Mouse (Mus musculus) hindbrain, embryonic 14.5 days (tissue): ENCODE measurements around the gene Id2. TPM values are rescaled to one million over a fixed set of nuclear protein-coding genes. Genes with fewer than 3 reads are reported as not detected.

Source experiments
- ATAC-seq: fragments of 200-750 bp; cut with Nextera tagmentation; 2 replicates; pipeline ENCODE4 v1.8.0; 2017; ENCODE audit warnings: moderate number of reproducible peaks, mild to moderate bottlenecking, moderate TSS enrichment, moderate library complexity; ENCODE audit not compliant: low FRiP score
- DNase-seq: peaks from one replicate; pipeline ENCODE4 v3.0.0-alpha.2; 2015; ENCODE audit warnings: low spot score
- H3K27ac ChIP-seq: fragments of 300-500 bp; sonication (generic); 2 replicates; pipeline ENCODE4 v1.5.1; 2014; ENCODE audit warnings: mild to moderate bottlenecking, moderate library complexity
- H3K27me3 ChIP-seq: fragments of 300-500 bp; sonication (generic); 2 replicates; pipeline ENCODE4 v1.6.1; 2014; ENCODE audit warnings: mild to moderate bottlenecking, low read length, mixed read lengths; ENCODE audit not compliant: control insufficient read depth, insufficient read depth
- H3K36me3 ChIP-seq: fragments of 300-500 bp; sonication (generic); replicated peaks from 2 replicates; pipeline ENCODE4 v1.6.1; 2014; ENCODE audit not compliant: control insufficient read depth, insufficient read depth
- H3K4me1 ChIP-seq: fragments of 300-500 bp; sonication (generic); replicated peaks from 2 replicates; pipeline ENCODE4 v1.6.1; 2014; ENCODE audit warnings: antibody characterized with exemption, low read length, mixed read lengths; ENCODE audit not compliant: control insufficient read depth, insufficient read depth
- H3K4me2 ChIP-seq: fragments of 300-500 bp; sonication (generic); replicated peaks from 2 replicates; pipeline ENCODE4 v1.6.1; 2014; ENCODE audit warnings: mild to moderate bottlenecking, moderate library complexity
- H3K4me3 ChIP-seq: fragments of 300-500 bp; sonication (generic); replicated peaks from 2 replicates; pipeline ENCODE4 v1.5.1; 2014; ENCODE audit warnings: mild to moderate bottlenecking, low read length
- H3K9ac ChIP-seq: fragments of 300-500 bp; sonication (generic); 2 replicates; pipeline ENCODE4 v1.6.1; 2014
- H3K9me3 ChIP-seq: fragments of 300-500 bp; sonication (generic); 2 replicates; pipeline ENCODE4 v1.6.1; 2016; ENCODE audit warnings: low read length; ENCODE audit not compliant: control insufficient read depth
- WGBS: fragments of 180-500 bp; shearing (Covaris S2); extraction: QIAGEN DNeasy Blood & Tissue Kit; methylation state at CpG from one replicate; pipeline ENCODE4 v1.1.7; 2014; 5-methylcytosine and 5-hydroxymethylcytosine counted together
- polyA plus RNA-seq: library from polyadenylated mRNA; unstranded; fragments of >200 nt; fragmentation: Nextera tagmentation; extraction: Ambion mirVana; gene quantifications from 2 replicates; pipeline ENCODE4 v1.2.1, GENCODE M21; 2014

The Id2 gene
- polyA plus RNA-seq, 1 experiment from 2014 or later = 314 TPM

DNA sequence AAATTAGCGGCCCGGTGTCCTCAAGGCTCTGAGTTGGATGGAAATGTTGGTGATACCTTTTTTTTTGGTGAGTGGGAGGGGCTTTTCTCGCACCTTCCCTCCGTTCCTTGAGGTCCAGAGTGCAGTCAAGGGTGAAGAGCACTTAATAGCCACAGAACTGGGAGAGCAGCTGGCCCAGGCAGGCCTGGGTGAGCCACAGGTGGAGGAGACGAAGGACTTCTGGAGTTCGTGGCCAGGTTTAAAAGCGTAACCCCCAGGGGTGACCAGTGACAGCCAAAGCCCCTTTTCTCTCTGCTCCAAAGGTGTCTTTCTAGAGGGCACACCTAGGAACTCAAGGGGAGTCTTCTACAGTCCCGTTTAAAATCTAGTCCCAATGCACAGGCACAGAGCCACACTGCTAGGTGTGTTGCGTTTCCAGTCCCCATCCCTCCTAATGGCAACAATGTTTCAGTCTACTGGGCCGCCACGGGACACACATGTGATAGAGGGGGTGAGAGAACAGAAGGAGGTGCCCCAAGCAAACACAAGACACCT is 3.6 kb downstream of the Id2 start:
- Histone ChIP-seq H3K27me3 (no peaks in the 10 kb centered on the region), H3K36me3 (no peaks in the 10 kb centered on the region), H3K4me1 (peaks cover 23% of the 10 kb centered on the region), H3K4me3 (peak overlapping the region; percentile 68), H3K9ac (peak overlapping the region; percentile 41; the same call in 1 of the 2 replicates), H3K9me3 (no peaks in the 10 kb centered on the region), H3K4me2 (peak overlapping the region; percentile 62), H3K27ac (0 out of 2 replicates have a peak overlapping the region, but pooled peaks have one; percentile 2)
- ATAC-seq (no peak), DNase-seq (no peak)
- WGBS = 9% methylated on average over 11 of the region's 11 CpGs

DNA sequence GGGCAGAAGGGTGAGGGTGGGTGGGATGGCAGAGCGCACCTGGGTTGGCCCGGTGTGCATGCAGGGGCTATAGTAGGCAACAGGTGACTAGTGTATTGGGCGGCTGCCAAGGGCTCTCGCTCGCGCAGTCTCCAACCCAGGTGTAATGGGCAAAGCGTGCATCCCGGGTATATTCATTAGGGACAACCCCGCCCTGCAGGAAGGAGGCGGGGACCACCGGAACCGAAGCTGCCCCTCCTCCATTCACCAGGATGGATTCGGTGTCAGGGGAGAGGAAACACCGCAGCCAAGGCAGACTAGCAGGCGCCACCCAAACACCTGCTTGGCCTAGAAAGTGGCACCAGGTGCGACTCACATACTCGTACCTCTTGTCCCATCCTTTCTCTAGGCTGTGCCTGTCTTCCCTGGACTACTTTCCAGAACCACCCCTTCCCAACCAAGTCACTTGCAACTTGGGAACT is 4.2 kb downstream of the Id2 start:
- no peak for DNase-seq
- Histone ChIP-seq H3K9me3 (no peaks in the 10 kb centered on the region), H3K4me1 (peaks cover 18% of the 10 kb centered on the region), H3K27me3 (no peaks in the 10 kb centered on the region), H3K27ac (peak overlapping the region; percentile 2; the same call in 1 of the 2 replicates), H3K9ac (peak overlapping the region; percentile 41; the same call in 1 of the 2 replicates), H3K36me3 (no peaks in the 10 kb centered on the region), H3K4me2 (peak overlapping the region; percentile 62), H3K4me3 (peak overlapping the region; percentile 68)
- 1% methylated on average over 17 of the region's 17 CpGs for WGBS
- ATAC-seq = peak; percentile 15; the same call in 1 of the 2 replicates

DNA sequence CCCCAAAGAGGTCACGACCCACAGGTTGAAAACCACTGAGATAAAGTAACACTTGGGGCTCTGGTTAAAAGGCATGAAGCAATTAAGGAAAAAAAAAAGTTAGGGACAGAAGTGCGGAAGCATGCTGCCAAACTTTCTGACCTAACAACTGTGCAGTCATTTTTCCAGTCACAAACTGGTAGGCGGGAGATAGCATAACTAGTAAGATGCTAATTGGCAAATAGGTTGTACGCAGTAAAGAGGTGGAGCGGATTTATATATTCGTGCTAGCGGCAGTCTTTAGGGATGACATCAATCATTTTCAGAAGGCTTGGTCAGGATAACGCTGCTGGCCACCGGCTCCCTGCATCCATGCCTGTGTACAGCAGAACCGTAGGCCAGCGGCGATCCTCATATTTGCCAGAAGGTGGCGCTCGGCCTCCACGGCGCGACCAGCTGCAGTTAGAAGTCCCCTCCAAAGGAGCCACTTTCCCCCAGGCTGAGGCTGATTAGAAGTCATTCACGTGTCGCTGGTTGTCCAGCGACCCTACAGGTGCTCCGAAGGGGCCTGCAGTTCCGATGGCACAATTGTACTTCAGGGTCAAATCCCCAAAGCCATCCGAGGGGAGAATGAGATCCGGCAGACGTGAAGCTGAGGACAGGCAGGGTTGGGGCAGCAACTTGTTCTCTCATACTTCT is 4.8 kb downstream of the Id2 start:
- Histone ChIP-seq H3K36me3 (no peaks in the 10 kb centered on the region), H3K4me2 (peak overlapping the region; percentile 62), H3K4me1 (peaks cover 12% of the 10 kb centered on the region), H3K27me3 (no peaks in the 10 kb centered on the region), H3K9ac (peak overlapping the region; percentile 41; the same call in 1 of the 2 replicates), H3K27ac (no peak overlapping the region; the same call in 1 of the 2 replicates), H3K4me3 (peak overlapping the region; percentile 68), H3K9me3 (no peaks in the 10 kb centered on the region)
- peak; percentile 67 for ATAC-seq
- peak; percentile 91 for DNase-seq
- 8% methylated on average over 25 of the region's 25 CpGs for WGBS

DNA sequence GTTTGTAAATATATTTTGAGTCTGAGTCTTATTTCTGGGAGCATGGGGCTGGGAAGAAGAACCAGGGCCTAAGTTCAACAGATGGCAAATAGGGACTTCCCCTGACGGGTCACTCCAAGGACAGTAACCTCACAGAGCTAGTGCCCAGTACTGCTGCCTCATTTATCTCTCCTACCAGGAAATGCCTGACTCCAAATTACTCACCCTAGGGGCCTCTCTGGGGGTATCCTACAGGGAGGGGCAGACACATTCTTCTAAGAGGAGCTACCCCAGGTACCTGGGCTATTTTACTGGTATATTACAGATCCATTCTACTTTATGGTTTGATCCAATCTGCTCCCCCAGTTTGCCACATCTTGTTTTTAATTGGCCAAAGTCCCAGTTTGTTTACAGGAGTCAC is 7.5 kb downstream of the Id2 start:
- no peak overlapping the region for H3K9ac ChIP-seq
- no peak overlapping the region for H3K27ac ChIP-seq
- no peak for ATAC-seq
- H3K4me1 ChIP-seq = peaks cover 5% of the 10 kb centered on the region; the same call in 1 of the 2 replicates
- H3K9me3 ChIP-seq = no peaks in the 10 kb centered on the region
- H3K27me3 ChIP-seq = no peaks in the 10 kb centered on the region
- no peak overlapping the region for H3K4me2 ChIP-seq
- H3K36me3 ChIP-seq = no peaks in the 10 kb centered on the region
- 68% methylated on average over 1 of the region's 1 CpGs for whole genome bisulfite sequencing
- no peak for DNase-seq
- no peak overlapping the region for H3K4me3 ChIP-seq

DNA sequence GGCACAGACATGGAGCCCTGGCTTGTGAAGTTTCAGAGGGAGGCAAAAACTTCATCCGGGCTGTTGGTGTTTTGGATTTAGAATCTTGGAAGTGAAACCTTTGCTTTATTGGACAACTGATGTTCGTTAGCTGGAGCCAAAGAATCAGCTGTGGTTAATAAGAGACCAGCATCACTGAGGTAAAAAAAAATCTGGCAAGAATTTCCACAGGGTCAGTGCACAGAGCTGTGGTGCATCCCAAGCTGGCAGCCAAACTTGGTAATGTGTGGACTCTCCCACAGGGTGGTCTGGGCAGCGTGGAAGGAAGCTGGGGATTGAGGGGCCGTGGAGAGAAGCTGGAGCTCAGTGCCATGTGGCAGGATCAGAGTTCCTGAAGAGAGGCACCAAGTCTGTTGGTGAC is 10.0 kb downstream of the Id2 start:
- Histone ChIP-seq H3K27me3 (no peaks in the 10 kb centered on the region), H3K27ac (no peak overlapping the region), H3K36me3 (no peaks in the 10 kb centered on the region), H3K9ac (no peak overlapping the region), H3K4me2 (no peak overlapping the region), H3K4me3 (no peak overlapping the region), H3K4me1 (no peaks in the 10 kb centered on the region), H3K9me3 (no peaks in the 10 kb centered on the region)
- no peak for DNase-seq
- WGBS = 68% methylated on average over 4 of the region's 4 CpGs
- ATAC-seq = no peak

DNA sequence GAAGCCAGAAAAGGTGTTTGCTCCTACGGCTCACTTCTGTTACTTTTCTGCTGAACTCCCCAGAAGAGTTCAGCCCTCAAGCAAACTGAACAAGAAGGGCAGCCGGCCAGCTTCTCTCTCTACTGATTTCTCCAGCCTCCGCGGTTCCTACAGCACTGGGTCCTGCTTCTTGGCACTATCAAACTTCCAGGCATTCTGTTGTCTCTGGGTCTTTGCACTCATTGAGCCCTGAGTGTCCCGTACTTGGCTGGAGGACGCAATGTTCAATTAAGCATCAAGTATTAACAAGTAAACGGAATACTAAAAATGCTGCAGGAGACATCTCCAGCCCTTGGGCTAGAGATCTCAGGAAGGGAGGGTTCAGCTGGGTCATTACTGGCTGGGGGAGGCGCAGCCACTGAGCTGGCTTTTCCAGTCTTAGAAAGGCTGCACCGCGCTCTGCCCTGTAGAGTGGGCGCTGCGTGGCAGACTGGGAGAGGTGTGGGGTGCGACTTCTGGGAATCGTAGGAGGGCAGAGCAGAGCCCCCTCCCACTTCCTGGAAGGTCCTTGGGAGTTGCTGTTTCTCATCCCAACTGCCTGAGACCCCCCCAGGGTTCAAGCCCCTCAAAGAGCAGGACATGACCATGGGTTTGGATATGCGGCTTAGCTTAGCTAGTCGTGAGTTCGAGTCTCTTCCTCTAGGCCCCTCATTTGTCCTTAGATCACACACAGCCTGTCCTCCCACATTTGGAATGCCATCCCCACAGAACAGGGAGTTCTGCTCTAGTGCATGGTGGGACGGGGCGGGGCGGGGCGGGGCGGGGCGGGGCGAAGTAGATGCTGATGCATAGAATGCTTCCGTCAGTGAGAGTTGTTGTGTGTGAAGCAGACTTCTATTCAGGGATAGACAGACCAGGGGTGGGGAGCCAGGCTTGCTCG is 13.4 kb downstream of the Id2 start:
- Histone ChIP-seq H3K27ac (no peak overlapping the region), H3K9me3 (no peaks in the 10 kb centered on the region), H3K9ac (no peak overlapping the region), H3K4me2 (no peak overlapping the region), H3K4me1 (no peaks in the 10 kb centered on the region), H3K36me3 (no peaks in the 10 kb centered on the region), H3K27me3 (no peaks in the 10 kb centered on the region), H3K4me3 (no peak overlapping the region)
- WGBS = 47% methylated on average over 26 of the region's 26 CpGs
- DNase-seq = no peak
- no peak for ATAC-seq

DNA sequence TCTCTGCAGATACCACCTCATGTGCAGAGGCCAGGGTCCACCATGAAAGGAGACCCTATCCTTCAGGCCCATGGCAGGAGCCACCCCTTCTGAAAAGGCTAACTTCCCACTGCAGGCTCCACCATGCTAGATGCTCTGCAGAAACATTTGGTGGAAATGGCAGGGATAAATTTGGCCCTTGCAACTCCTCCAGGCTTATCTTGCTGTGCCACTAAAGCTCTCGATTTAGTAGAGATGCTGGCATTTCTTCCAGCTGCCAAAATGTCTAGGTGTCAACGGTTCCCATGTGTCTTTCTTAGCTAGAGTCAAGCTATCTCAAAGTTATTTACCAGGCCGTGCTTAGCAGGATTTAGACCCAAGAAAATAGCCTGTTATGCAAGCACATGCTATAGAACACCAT is 22.6 kb downstream of the Id2 start:
- no peak overlapping the region for H3K4me3 ChIP-seq
- no peak overlapping the region for H3K27ac ChIP-seq
- no peak overlapping the region for H3K9ac ChIP-seq
- no peaks in the 10 kb centered on the region for H3K36me3 ChIP-seq
- 90% methylated on average over 3 of the region's 3 CpGs for WGBS
- H3K4me1 ChIP-seq = no peaks in the 10 kb centered on the region
- H3K4me2 ChIP-seq = no peak overlapping the region
- ATAC-seq = no peak
- H3K9me3 ChIP-seq = no peaks in the 10 kb centered on the region
- no peaks in the 10 kb centered on the region for H3K27me3 ChIP-seq
- no peak for DNase-seq

DNA sequence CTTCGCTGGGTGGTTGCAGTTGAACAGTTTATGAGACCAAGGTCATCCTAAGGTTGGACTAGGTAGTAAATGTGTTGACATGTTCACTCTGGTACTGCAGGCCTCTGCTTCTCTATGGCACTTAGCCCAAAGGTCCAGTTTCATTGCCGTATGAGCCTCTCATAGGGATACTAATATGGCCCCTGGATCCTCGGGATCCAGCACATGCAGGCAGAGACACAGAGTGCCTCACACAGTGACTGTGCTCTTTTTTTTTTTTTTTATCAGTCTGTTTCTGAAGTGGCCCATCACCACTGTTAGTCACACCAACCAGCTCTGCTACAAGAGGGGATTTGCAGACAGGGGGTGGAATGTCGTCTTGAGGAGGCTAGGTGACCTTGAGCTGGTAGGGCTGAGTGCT is 23.6 kb downstream of the Id2 start:
- ATAC-seq = no peak
- no peak overlapping the region for H3K4me3 ChIP-seq
- WGBS = 90% methylated on average over 4 of the region's 4 CpGs

DNA sequence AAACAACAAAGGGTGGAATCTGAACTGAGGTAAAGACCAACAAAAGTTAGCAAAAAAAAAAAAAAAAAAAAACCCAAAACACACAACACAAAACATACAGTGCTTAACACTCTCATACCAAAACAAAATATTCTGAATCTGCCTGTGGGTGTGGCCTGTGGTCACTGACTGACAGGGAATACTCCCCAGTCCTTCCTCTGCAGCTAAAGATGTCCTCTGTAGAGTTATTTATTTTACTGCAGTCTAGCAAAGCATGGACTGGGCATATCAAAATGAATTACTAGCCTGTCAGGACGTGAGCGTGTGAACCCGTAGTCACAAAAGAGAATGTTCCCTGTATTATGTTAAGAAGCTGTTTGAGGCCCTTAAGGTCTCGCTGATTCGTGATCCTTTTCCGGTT is 34.7 kb downstream of the Id2 start:
- Histone ChIP-seq H3K27me3 (no peaks in the 10 kb centered on the region), H3K4me1 (no peaks in the 10 kb centered on the region), H3K36me3 (peaks cover 26% of the 10 kb centered on the region), H3K27ac (no peak overlapping the region), H3K9ac (no peak overlapping the region), H3K9me3 (no peaks in the 10 kb centered on the region), H3K4me2 (no peak overlapping the region), H3K4me3 (no peak overlapping the region)
- DNase-seq = no peak
- ATAC-seq = no peak
- WGBS = 61% methylated on average over 6 of the region's 6 CpGs

More for the DNA sequence above, 23.6 kb downstream of the Id2 start:
- Histone ChIP-seq H3K9ac (no peak overlapping the region), H3K4me1 (no peaks in the 10 kb centered on the region), H3K36me3 (no peaks in the 10 kb centered on the region), H3K9me3 (no peaks in the 10 kb centered on the region), H3K27me3 (no peaks in the 10 kb centered on the region), H3K27ac (no peak overlapping the region), H3K4me2 (no peak overlapping the region)
- DNase-seq = no peak
